Mouse (Mus musculus): ENCODE results near the gene Myocd. TPM values are rescaled to one million over a fixed set of nuclear protein-coding genes. Genes with fewer than 3 reads are reported as not detected.

The Myocd gene
- polyA plus RNA-seq, 1 experiment: 0.94 TPM

DNA sequence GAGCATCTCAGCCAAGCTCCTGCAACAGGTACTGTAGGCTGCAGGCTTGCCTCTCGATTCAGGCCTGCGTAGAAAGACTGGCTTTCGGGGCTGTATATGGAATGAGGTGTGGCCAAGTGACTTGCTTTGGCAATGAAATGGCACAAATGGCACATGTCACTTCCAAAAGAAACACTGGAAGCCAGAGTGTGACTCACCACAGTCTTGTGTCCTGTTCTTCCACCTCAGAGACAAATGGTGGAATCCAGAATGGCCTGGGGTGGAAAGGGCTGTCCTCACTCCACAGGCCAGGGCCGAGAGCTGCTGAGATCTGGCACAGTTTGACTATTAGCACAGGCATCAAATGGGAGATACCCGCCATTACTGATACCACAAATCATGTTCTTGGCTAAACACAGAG, 116.8 kb downstream of the Myocd start:
- no peaks in the 10 kb centered on the region for H3K9me3 ChIP-seq (replicated peaks; ENCODE audit: control insufficient read depth, insufficient read depth, low read length, poor library complexity, severe bottlenecking)
- no peak for TF ChIP-seq EP300 (IDR thresholded peaks at IDR 0.05; ENCODE audit: insufficient read depth, low read depth, low read length)
- TF ChIP-seq POLR2A (IDR thresholded peaks at IDR 0.05; ENCODE audit: insufficient read depth, low read length): no peak
- TF ChIP-seq CTCF (IDR thresholded peaks at IDR 0.05; ENCODE audit: low read depth, low read length): no peak

DNA sequence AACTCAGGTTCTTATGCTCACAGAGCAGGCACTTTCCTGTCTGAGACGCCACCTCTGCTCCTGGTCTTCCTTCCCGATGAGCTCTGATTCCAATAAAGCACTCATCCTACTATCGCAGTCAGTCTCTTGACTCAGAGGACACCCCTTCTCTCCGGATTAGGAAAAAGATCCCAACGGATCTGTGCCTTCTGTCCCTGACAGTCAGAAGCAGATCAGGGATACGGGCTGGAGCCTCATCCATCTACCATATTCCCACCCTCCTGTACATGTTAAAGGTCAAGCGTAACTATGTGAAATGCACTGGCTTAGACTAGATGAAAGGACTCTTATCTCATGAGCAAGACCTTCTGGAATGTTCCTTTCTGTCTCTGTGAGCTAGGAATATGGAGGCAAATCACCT, 121.3 kb downstream of the Myocd start:
- H3K9ac ChIP-seq (ENCODE audit: low read depth, poor library complexity, severe bottlenecking): no peak overlapping the region
- H3K36me3 ChIP-seq (ENCODE audit: control insufficient read depth, insufficient read depth, low read length, poor library complexity, severe bottlenecking): no peaks in the 10 kb centered on the region
- H3K27me3 ChIP-seq (ENCODE audit: control insufficient read depth, insufficient read depth, low read length, poor library complexity, severe bottlenecking): no peaks in the 10 kb centered on the region
- H3K27ac ChIP-seq (ENCODE audit: insufficient read depth, low read length): no peak overlapping the region
- no peak for TF ChIP-seq CTCF (IDR thresholded peaks at IDR 0.05; ENCODE audit: low read depth, low read length)
- TF ChIP-seq EP300 (IDR thresholded peaks at IDR 0.05; ENCODE audit: insufficient read depth, low read depth, low read length): no peak
- TF ChIP-seq POLR2A (IDR thresholded peaks at IDR 0.05; ENCODE audit: insufficient read depth, low read length): no peak
- no peaks in the 10 kb centered on the region for H3K4me1 ChIP-seq (ENCODE audit: control insufficient read depth, insufficient read depth, low read length)
- no peaks in the 10 kb centered on the region for H3K9me3 ChIP-seq (replicated peaks; ENCODE audit: control insufficient read depth, insufficient read depth, low read length, poor library complexity, severe bottlenecking)
- no peak overlapping the region for H3K4me3 ChIP-seq (ENCODE audit: low read depth, low read length)

More for the DNA sequence above, 116.8 kb downstream of the Myocd start:
- Histone ChIP-seq H3K9ac (ENCODE audit: low read depth, poor library complexity, severe bottlenecking) (no peak overlapping the region), H3K4me1 (ENCODE audit: control insufficient read depth, insufficient read depth, low read length) (peaks cover 3% of the 10 kb centered on the region), H3K27me3 (ENCODE audit: control insufficient read depth, insufficient read depth, low read length, poor library complexity, severe bottlenecking) (no peaks in the 10 kb centered on the region), H3K4me3 (ENCODE audit: low read depth, low read length) (no peak overlapping the region), H3K36me3 (ENCODE audit: control insufficient read depth, insufficient read depth, low read length, poor library complexity, severe bottlenecking) (no peaks in the 10 kb centered on the region), H3K27ac (ENCODE audit: insufficient read depth, low read length) (no peak overlapping the region)

DNA sequence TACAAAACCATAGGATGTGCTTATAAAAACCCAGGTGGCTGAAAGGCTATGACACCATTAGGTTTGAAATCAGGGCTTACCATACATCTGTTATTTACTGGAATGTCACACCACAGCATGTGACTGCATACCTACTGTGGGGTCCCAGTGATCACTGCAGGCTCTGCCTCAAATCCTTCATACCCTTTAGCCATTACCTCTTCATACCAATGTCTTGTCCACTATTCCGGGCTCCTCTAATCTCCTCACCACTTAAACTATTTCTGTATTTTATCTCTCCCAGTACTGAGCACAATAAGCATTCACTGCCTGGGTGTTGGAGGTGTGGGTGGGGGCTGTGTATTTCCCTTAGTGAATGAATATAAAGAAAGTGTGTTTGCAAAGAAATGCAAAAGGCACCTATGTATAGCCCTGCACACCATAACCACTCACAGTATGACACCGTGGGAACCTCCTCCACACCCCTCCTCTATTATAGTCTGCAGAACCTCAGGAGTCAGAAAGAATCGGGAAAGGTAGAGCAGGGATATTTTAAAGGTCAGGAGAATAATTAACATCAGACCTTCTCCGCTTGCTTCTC, 126.9 kb downstream of the Myocd start:
- no peak overlapping the region for H3K4me3 ChIP-seq (ENCODE audit: low read depth, low read length)
- no peak overlapping the region for H3K27ac ChIP-seq (ENCODE audit: insufficient read depth, low read length)
- no peaks in the 10 kb centered on the region for H3K4me1 ChIP-seq (ENCODE audit: control insufficient read depth, insufficient read depth, low read length)
- TF ChIP-seq POLR2A (IDR thresholded peaks at IDR 0.05; ENCODE audit: insufficient read depth, low read length) (no peak), EP300 (IDR thresholded peaks at IDR 0.05; ENCODE audit: insufficient read depth, low read depth, low read length) (no peak), CTCF (IDR thresholded peaks at IDR 0.05; ENCODE audit: low read depth, low read length) (no peak)
- no peaks in the 10 kb centered on the region for H3K27me3 ChIP-seq (ENCODE audit: control insufficient read depth, insufficient read depth, low read length, poor library complexity, severe bottlenecking)
- no peaks in the 10 kb centered on the region for H3K36me3 ChIP-seq (ENCODE audit: control insufficient read depth, insufficient read depth, low read length, poor library complexity, severe bottlenecking)
- no peaks in the 10 kb centered on the region for H3K9me3 ChIP-seq (replicated peaks; ENCODE audit: control insufficient read depth, insufficient read depth, low read length, poor library complexity, severe bottlenecking)
- H3K9ac ChIP-seq (ENCODE audit: low read depth, poor library complexity, severe bottlenecking): no peak overlapping the region

DNA sequence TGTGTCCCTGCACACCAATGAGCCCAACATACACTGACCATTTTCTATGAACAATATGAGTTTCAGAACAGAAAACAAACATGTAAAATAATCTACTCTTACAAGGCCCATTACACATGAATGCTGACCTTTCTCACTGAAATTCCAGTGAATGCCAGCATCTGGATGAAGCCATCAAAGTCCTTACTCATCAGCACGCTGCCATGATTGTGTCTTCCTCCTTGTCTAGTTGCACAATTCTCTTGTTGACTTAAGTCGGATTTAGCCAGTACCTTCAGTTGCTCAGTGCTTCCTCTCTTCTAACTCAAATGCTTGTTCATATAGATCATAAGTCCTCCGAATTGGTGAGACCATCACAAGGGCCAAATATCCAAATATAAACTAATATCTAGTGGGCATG, 130.8 kb downstream of the Myocd start:
- no peak for TF ChIP-seq POLR2A (IDR thresholded peaks at IDR 0.05; ENCODE audit: insufficient read depth, low read length)
- TF ChIP-seq EP300 (IDR thresholded peaks at IDR 0.05; ENCODE audit: insufficient read depth, low read depth, low read length): no peak
- TF ChIP-seq CTCF (IDR thresholded peaks at IDR 0.05; ENCODE audit: low read depth, low read length): no peak
- no peak overlapping the region for H3K27ac ChIP-seq (ENCODE audit: insufficient read depth, low read length)
- no peak overlapping the region for H3K4me3 ChIP-seq (ENCODE audit: low read depth, low read length)
- H3K9ac ChIP-seq (ENCODE audit: low read depth, poor library complexity, severe bottlenecking): no peak overlapping the region
- no peaks in the 10 kb centered on the region for H3K36me3 ChIP-seq (ENCODE audit: control insufficient read depth, insufficient read depth, low read length, poor library complexity, severe bottlenecking)
- H3K27me3 ChIP-seq (ENCODE audit: control insufficient read depth, insufficient read depth, low read length, poor library complexity, severe bottlenecking): no peaks in the 10 kb centered on the region
- no peaks in the 10 kb centered on the region for H3K9me3 ChIP-seq (replicated peaks; ENCODE audit: control insufficient read depth, insufficient read depth, low read length, poor library complexity, severe bottlenecking)
- no peaks in the 10 kb centered on the region for H3K4me1 ChIP-seq (ENCODE audit: control insufficient read depth, insufficient read depth, low read length)

DNA sequence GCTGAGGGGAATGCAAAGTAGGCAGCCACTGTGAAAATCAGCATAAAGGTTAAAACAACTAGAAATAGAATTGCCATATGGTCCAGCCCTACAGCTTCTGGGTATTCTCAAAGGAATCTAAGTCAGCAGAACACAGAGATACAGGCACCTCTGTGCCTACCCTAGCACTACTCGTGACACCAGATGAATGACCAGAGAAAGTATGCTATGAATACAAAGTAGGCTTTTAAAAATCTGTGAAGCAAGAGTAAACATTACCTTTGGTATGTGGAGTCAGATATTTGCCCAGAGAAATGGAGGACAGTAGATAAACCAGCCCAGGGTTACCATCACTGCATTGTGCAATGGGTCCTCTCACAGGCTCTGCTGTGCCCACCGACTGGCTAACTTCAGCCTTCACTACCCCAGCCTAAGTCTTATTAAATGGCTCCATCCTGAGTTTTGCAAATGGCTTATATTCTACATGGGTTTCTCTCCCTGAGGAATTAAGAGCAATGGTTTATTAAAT, 132.6 kb downstream of the Myocd start:
- no peaks in the 10 kb centered on the region for H3K36me3 ChIP-seq (ENCODE audit: control insufficient read depth, insufficient read depth, low read length, poor library complexity, severe bottlenecking)

DNA sequence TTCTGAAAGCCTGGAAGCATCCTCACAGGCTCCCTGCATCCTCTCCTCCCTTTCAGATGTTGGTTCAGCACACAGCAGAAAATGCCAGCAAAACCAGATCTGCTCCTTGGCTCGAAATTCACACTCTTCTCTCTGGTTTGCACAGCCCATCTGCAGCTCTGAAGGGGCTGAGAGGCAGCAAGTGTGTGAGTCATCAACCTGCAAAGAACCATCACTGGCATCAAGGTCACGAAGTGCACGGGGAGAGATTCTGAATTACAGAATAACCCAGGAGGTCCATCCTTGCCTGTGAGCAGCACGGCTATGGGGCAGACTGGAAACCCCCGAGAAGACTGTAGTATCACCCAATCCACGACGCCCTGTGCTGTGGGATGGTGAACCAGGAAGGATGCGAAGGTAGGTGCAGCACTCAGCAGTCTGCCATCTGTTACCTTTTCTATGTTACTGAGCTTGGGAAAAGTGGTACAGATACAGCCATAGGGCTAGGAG, 134.5 kb downstream of the Myocd start:
- H3K4me1 ChIP-seq (ENCODE audit: control insufficient read depth, insufficient read depth, low read length): no peaks in the 10 kb centered on the region
- no peaks in the 10 kb centered on the region for H3K9me3 ChIP-seq (replicated peaks; ENCODE audit: control insufficient read depth, insufficient read depth, low read length, poor library complexity, severe bottlenecking)
- no peak for TF ChIP-seq CTCF (IDR thresholded peaks at IDR 0.05; ENCODE audit: low read depth, low read length)
- no peak for TF ChIP-seq POLR2A (IDR thresholded peaks at IDR 0.05; ENCODE audit: insufficient read depth, low read length)
- no peak for TF ChIP-seq EP300 (IDR thresholded peaks at IDR 0.05; ENCODE audit: insufficient read depth, low read depth, low read length)
- H3K27ac ChIP-seq (ENCODE audit: insufficient read depth, low read length): no peak overlapping the region
- H3K27me3 ChIP-seq (ENCODE audit: control insufficient read depth, insufficient read depth, low read length, poor library complexity, severe bottlenecking): no peaks in the 10 kb centered on the region
- no peaks in the 10 kb centered on the region for H3K36me3 ChIP-seq (ENCODE audit: control insufficient read depth, insufficient read depth, low read length, poor library complexity, severe bottlenecking)
- H3K4me3 ChIP-seq (ENCODE audit: low read depth, low read length): no peak overlapping the region
- H3K9ac ChIP-seq (ENCODE audit: low read depth, poor library complexity, severe bottlenecking): no peak overlapping the region

More for the DNA sequence above, 132.6 kb downstream of the Myocd start:
- H3K4me3 ChIP-seq (ENCODE audit: low read depth, low read length): no peak overlapping the region
- H3K9ac ChIP-seq (ENCODE audit: low read depth, poor library complexity, severe bottlenecking): no peak overlapping the region
- TF ChIP-seq EP300 (IDR thresholded peaks at IDR 0.05; ENCODE audit: insufficient read depth, low read depth, low read length): no peak
- TF ChIP-seq POLR2A (IDR thresholded peaks at IDR 0.05; ENCODE audit: insufficient read depth, low read length): no peak
- no peak for TF ChIP-seq CTCF (IDR thresholded peaks at IDR 0.05; ENCODE audit: low read depth, low read length)
- H3K4me1 ChIP-seq (ENCODE audit: control insufficient read depth, insufficient read depth, low read length): no peaks in the 10 kb centered on the region
- no peaks in the 10 kb centered on the region for H3K27me3 ChIP-seq (ENCODE audit: control insufficient read depth, insufficient read depth, low read length, poor library complexity, severe bottlenecking)
- no peak overlapping the region for H3K27ac ChIP-seq (ENCODE audit: insufficient read depth, low read length)
- no peaks in the 10 kb centered on the region for H3K9me3 ChIP-seq (replicated peaks; ENCODE audit: control insufficient read depth, insufficient read depth, low read length, poor library complexity, severe bottlenecking)
